Mouse (Mus musculus): ENCODE measurements around the gene Hsf4. TPM values are rescaled to one million over a fixed set of nuclear protein-coding genes. Genes with fewer than 3 reads are reported as not detected.

Hsf4 gene
- total RNA-seq, 1 experiment from 2014 or later = not detected

DNA sequence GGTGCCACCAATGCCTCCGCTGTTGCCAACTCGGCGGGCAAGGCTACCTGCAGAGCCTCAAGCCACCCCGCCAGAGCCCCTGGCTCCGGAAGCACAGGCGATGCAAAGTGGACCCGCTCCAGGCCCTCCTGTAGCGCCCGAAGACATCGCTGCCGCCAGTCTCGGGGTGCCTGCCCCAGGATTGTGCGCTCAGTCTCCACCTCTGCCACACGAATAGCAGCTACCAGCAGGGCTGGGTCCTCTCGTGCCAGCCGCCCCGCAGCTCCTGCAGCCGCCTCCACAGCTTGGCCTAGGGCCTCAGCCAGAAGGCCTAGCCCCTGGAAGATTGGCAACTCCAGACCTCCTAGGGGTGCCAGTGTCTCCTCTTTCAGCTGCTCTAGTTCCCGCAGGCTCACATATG lies 23.8 kb downstream of the Hsf4 start:
- no peak for ATAC-seq (replicated peaks in 1 of 2; ENCODE audit: insufficient read depth in 1 of 2, low FRiP score in 2 of 2, low TSS enrichment in 1 of 2, low read depth in 1 of 2, poor library complexity in 2 of 2, severe bottlenecking in 2 of 2)

DNA sequence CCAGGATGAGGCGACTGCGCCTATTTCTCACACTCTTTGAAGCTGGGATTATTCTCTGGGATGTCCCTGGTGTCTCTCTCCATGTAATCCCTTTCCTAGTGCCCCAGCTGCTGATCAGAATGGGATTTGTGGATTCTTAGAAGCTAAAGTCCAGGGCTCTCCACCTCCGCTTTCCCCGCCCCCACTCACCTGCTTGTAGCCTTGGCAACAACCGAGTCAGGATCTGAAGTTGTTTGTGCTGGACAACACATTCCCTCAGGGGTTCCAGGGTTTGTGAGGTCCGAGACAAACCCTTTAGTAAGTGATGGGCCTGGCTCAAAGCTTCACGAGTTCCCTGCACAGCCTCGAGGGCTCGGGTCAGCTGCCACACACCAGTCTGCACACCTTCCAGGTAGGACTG lies 25.2 kb downstream of the Hsf4 start:
- ATAC-seq (replicated peaks in 1 of 2; ENCODE audit: insufficient read depth in 1 of 2, low FRiP score in 2 of 2, low TSS enrichment in 1 of 2, low read depth in 1 of 2, poor library complexity in 2 of 2, severe bottlenecking in 2 of 2) = no peak

- no peak for ATAC-seq (replicated peaks in 1 of 2; ENCODE audit: insufficient read depth in 1 of 2, low FRiP score in 2 of 2, low TSS enrichment in 1 of 2, low read depth in 1 of 2, poor library complexity in 2 of 2, severe bottlenecking in 2 of 2)
Measured at GRCm38 (mm10) chr8:105295256-105295655, 25.7 kb downstream of the Hsf4 start.

- peak in 1 of 2 experiments; percentile 24; a peak in 1 of 4 replicates for ATAC-seq (replicated peaks in 1 of 2; ENCODE audit: insufficient read depth in 1 of 2, low FRiP score in 2 of 2, low TSS enrichment in 1 of 2, low read depth in 1 of 2, poor library complexity in 2 of 2, severe bottlenecking in 2 of 2)
Measured at GRCm38 (mm10) chr8:105295895-105296573, 26.4 kb downstream of the Hsf4 start, which contains the start of gene Exoc3l. Gene Exoc3l (minus strand): TSS chr8:105296101.

DNA sequence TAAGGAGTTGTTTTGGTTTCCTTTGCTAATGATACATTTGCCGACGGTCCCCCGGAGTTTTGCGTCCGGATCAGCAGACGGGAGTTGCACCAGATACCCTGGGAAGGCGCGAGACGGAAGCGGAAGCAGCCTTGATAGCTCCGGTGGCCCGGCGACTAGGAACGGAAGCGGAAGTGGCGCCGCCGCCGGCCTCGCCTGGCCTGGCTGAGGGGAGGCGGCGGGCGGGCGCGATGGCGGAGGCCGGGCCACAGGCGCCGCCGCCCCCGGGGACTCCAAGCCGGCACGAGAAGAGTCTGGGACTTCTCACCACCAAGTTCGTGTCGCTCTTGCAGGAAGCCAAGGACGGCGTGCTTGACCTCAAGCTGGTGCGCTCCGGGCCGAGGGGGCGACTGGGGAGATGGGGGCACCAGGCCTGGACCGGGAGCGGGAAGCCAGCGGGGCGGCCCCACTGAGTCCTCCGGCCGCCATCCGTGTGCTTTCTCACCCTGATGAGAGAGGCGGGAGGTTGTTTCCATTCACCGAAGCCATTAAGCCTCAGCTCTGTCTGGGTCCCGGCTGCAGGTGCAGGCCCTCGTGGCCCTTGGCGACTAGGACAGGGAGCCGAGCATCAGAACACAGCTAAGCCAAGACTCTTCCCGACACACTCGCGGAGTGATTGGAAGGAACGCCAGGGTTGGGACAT lies 28.1 kb downstream of the Hsf4 start, which contains the start of gene E2f4:
Gene E2f4, plus strand, starts transcription at position 153 of the 682 bp plus-strand sequence.
- ATAC-seq (replicated peaks in 1 of 2; ENCODE audit: insufficient read depth in 1 of 2, low FRiP score in 2 of 2, low TSS enrichment in 1 of 2, low read depth in 1 of 2, poor library complexity in 2 of 2, severe bottlenecking in 2 of 2) = peak; percentile 83 to 92

- no peak for ATAC-seq (replicated peaks in 1 of 2; ENCODE audit: insufficient read depth in 1 of 2, low FRiP score in 2 of 2, low TSS enrichment in 1 of 2, low read depth in 1 of 2, poor library complexity in 2 of 2, severe bottlenecking in 2 of 2)
Measured at GRCm38 (mm10) chr8:105298351-105299252, 29.0 kb downstream of the Hsf4 start.

- no peak for ATAC-seq (replicated peaks in 1 of 2; ENCODE audit: insufficient read depth in 1 of 2, low FRiP score in 2 of 2, low TSS enrichment in 1 of 2, low read depth in 1 of 2, poor library complexity in 2 of 2, severe bottlenecking in 2 of 2)
Measured at GRCm38 (mm10) chr8:105299962-105300361, 30.4 kb downstream of the Hsf4 start.

- no peak for ATAC-seq (replicated peaks in 1 of 2; ENCODE audit: insufficient read depth in 1 of 2, low FRiP score in 2 of 2, low TSS enrichment in 1 of 2, low read depth in 1 of 2, poor library complexity in 2 of 2, severe bottlenecking in 2 of 2)
Measured at GRCm38 (mm10) chr8:105303396-105303795, 33.8 kb downstream of the Hsf4 start.

- no peak for ATAC-seq (replicated peaks in 1 of 2; ENCODE audit: insufficient read depth in 1 of 2, low FRiP score in 2 of 2, low TSS enrichment in 1 of 2, low read depth in 1 of 2, poor library complexity in 2 of 2, severe bottlenecking in 2 of 2)
Measured at GRCm38 (mm10) chr8:105303874-105304273, 34.3 kb downstream of the Hsf4 start.

- peak in 1 of 2 experiments; percentile 46; a peak in 2 of 4 replicates for ATAC-seq (replicated peaks in 1 of 2; ENCODE audit: insufficient read depth in 1 of 2, low FRiP score in 2 of 2, low TSS enrichment in 1 of 2, low read depth in 1 of 2, poor library complexity in 2 of 2, severe bottlenecking in 2 of 2)
Measured at GRCm38 (mm10) chr8:105304325-105305210, 35.0 kb downstream of the Hsf4 start.

DNA sequence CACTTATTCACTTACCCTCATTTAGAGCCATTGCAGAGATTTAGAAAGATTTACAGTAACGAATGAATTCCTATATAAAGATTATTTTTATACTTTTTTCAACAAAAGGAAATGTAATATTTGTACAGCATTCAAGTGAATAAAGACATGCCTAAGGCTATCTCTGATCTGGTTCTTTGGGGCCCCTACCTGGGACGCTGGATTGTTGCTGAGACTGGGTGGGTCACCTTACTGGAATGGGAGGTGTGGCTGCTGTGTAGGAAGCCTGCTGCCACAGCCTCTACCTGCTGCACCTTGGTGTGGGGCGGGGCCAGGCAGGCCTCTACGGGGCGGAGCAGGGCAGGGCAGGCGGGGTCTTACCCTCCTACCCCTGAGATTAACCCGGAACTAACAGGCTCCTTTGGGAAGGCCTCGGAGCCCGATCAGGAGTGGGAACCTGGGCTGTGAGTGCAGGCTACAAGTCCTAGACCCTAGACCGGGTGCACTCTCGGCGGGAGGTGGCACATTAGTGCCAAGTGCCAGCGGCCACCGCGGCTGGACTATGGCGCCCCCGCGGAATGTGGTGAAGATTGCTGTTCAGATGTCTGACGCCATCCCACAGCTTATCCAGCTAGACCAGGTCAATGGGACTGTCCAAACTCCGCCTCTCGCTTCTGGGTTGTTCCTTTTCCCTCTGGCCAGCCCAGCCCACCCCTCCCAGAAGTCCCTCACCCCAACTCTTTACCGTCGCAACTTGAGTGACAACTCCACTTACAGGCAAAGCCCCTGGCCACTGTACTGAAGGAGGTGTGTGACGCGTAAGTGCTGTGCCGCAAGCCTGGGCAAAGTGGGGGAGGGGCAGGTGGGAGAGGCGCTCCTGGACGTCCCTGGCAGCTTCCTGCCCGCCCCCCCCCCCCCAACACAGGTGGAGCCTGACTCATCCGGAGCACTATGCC lies 35.9 kb downstream of the Hsf4 start, which contains the start of gene Elmo3:
Gene Elmo3, plus strand, starts transcription at position 391 of the 935 bp plus-strand sequence.
- peak; percentile 17 to 46; a peak in 3 of 4 replicates for ATAC-seq (replicated peaks in 1 of 2; ENCODE audit: insufficient read depth in 1 of 2, low FRiP score in 2 of 2, low TSS enrichment in 1 of 2, low read depth in 1 of 2, poor library complexity in 2 of 2, severe bottlenecking in 2 of 2)

- ATAC-seq (replicated peaks in 1 of 2; ENCODE audit: insufficient read depth in 1 of 2, low FRiP score in 2 of 2, low TSS enrichment in 1 of 2, low read depth in 1 of 2, poor library complexity in 2 of 2, severe bottlenecking in 2 of 2) = no peak
Measured at GRCm38 (mm10) chr8:105306146-105306691, 36.6 kb downstream of the Hsf4 start.

DNA sequence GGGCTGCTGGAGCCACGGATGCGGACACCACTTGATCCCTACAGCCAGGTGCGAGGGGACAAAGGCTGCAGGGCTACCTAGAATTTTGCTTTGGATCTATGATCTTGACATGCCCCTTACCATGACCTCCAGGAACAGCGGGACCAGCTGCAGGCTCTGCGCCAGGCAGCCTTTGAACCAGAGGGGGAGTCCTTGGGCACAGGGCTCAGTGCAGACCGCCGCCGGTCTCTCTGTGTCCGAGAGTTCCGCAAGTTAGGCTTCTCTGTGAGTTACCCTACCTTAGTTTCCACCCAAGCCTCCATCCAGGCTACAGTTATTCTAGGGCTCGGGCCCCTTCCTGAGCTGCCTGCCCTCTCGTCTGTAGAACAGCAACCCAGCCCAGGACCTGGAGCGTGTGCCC lies 38.1 kb downstream of the Hsf4 start:
- no peak for ATAC-seq (replicated peaks in 1 of 2; ENCODE audit: insufficient read depth in 1 of 2, low FRiP score in 2 of 2, low TSS enrichment in 1 of 2, low read depth in 1 of 2, poor library complexity in 2 of 2, severe bottlenecking in 2 of 2)

DNA sequence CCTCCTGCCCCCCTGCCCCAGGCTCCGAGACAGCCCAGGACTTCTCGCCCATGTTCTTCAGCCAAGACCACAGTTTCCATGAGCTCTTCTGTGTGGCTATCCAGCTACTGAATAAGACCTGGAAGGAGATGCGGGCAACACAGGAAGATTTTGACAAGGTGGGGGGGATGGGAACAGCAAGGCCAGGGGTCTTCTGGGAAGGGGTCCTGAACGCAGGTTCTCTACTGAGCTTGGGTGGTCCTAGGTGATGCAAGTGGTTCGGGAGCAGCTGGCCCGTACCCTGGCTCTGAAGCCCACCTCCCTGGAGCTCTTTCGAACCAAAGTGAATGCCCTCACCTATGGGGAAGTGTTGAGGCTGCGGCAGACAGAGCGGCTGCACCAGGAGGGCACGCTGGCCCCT lies 38.8 kb downstream of the Hsf4 start:
- no peak for ATAC-seq (replicated peaks in 1 of 2; ENCODE audit: insufficient read depth in 1 of 2, low FRiP score in 2 of 2, low TSS enrichment in 1 of 2, low read depth in 1 of 2, poor library complexity in 2 of 2, severe bottlenecking in 2 of 2)

DNA sequence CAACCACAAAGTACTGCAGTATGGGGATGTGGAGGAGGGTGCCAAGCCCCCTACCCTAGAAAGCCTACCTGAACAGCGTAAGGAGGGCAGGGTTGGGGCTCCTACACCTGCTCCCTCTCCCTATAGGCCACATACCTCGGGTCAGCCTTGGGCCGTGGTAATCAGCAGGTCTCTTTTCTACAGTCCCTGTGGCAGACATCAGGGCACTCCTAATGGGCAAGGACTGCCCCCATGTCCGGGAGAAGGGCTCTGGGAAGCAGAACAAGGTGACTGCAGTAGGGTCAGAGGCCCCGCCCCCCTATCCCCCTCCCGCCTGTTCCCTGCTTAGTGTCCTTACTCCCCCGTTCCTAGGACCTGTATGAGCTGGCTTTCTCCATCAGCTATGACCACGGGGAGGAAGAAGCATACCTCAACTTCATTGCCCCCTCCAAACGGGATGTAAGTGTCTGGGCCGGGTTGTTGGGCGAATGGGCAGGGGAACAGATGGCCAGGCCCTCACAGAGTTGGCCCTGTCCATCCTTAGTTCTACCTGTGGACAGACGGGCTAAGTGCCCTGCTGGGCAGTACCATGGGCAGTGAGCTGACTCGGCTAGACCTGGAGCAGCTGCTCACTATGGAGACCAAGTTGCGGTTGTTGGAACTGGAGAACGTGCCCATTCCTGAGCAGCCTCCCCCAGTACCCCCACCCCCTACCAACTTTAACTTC lies 39.7 kb downstream of the Hsf4 start:
- ATAC-seq (replicated peaks in 1 of 2; ENCODE audit: insufficient read depth in 1 of 2, low FRiP score in 2 of 2, low TSS enrichment in 1 of 2, low read depth in 1 of 2, poor library complexity in 2 of 2, severe bottlenecking in 2 of 2) = no peak
